Mouse (Mus musculus) hindbrain, embryonic 10.5 days (tissue): ENCODE measurements around the gene Aqp3. TPM values are rescaled to one million over a fixed set of nuclear protein-coding genes. Genes with fewer than 3 reads are reported as not detected.

Experiments used
- DNase-seq: peaks from one replicate; pipeline ENCODE4 v3.0.0-alpha.2; 2017; ENCODE audit warnings: low spot score
- H3K27ac ChIP-seq: fragments of 300-500 bp; sonication (generic); 2 replicates; pipeline ENCODE4 v1.5.1; 2016; ENCODE audit warnings: mild to moderate bottlenecking, moderate library complexity
- H3K27me3 ChIP-seq: fragments of 300-500 bp; sonication (generic); 2 replicates; pipeline ENCODE4 v1.6.1; 2016; ENCODE audit warnings: mild to moderate bottlenecking; ENCODE audit not compliant: poor library complexity, insufficient read depth, severe bottlenecking
- H3K36me3 ChIP-seq: fragments of 300-500 bp; sonication (generic); 2 replicates; pipeline ENCODE4 v1.6.1; 2016; ENCODE audit warnings: mild to moderate bottlenecking, moderate library complexity
- H3K4me1 ChIP-seq: fragments of 300-500 bp; sonication (generic); replicated peaks from 2 replicates; pipeline ENCODE4 v1.6.1; 2016; ENCODE audit warnings: mild to moderate bottlenecking
- H3K4me3 ChIP-seq: fragments of 300-500 bp; sonication (generic); 2 replicates; pipeline ENCODE4 v1.5.1; 2016; ENCODE audit warnings: mild to moderate bottlenecking, moderate library complexity
- H3K9me3 ChIP-seq: fragments of 300-500 bp; sonication (generic); 2 replicates; pipeline ENCODE4 v1.6.1; 2016; ENCODE audit warnings: mild to moderate bottlenecking, moderate library complexity
- WGBS: fragments of 180-500 bp; shearing (Covaris S2); methylation state at CpG from one replicate; pipeline ENCODE4 v1.1.7; 2016; 5-methylcytosine and 5-hydroxymethylcytosine counted together
- polyA plus RNA-seq: library from polyadenylated mRNA; unstranded; fragments of >200 nt; fragmentation: Nextera tagmentation; extraction: Ambion mirVana; gene quantifications from 2 replicates; pipeline ENCODE4 v1.2.1, GENCODE M21; 2016

Gene Aqp3
- polyA plus RNA-seq, 1 experiment from 2014 or later: 3.1 TPM

DNA sequence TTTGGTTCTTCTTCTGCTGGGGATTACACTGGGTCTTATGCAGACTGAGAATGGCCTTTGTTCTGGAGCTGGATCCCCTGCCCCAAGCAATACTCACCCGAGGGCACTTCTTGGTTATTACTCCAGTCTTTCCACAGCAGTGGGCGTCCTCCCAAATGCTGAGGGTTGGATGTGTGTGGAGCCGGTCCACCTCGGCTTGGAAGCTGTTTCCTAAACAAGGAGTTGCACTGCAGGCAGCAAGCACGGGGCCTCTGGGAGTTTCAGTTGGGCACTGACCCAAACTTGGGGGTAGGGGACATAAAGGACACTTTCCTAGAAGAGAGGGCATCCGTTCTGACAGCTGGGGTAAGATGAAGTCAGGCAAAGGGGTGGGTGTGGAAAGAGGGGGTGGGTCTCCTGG, 23.5 kb downstream of the Aqp3 start:
- 78% methylated on average over 6 of the region's 6 CpGs for WGBS
- H3K27ac ChIP-seq: no peak overlapping the region
- H3K4me3 ChIP-seq: no peak overlapping the region
- no peaks in the 10 kb centered on the region for H3K9me3 ChIP-seq
- H3K27me3 ChIP-seq: no peaks in the 10 kb centered on the region
- no peaks in the 10 kb centered on the region for H3K4me1 ChIP-seq
- no peak for DNase-seq
- no peaks in the 10 kb centered on the region for H3K36me3 ChIP-seq

DNA sequence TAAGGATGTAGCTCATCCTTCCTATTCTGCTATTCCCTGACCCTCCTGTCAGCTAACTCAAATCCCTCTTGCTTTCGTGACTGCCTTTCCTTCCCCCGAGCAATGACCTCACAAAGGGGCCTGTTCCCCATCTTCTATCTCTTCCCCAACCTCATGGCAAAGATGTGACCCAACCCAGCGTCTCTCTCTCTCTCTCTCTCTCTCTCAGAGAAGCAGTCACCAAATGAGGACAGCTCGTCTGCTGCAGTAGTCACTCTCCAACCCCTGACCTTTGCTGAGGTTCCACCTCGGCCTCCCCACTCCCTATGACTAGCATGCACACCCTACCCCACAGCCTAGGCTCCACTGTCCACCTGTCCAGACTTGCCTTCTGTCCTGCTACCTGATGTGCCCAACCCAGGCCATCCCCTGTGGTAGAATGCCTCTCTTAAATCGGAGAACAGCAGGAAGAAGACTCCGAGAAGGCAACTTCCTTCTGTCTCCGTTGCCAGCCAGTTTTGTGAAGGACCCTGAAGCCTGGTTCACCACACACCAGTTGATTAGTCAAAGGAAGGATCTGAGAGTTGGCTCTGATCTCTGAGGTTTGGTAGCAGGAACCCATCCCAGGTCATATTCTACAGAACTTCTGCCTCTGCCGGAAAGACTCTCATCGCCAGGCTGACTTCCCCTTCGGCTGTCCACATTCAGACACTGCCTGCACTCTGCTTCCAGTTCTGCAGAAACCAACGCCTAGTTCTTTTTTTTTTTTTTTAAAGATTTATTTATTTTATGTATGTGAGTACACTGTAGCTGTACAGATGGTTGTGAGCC, 24.8 kb downstream of the Aqp3 start:
- Histone ChIP-seq H3K36me3 (no peaks in the 10 kb centered on the region), H3K4me3 (no peak overlapping the region), H3K4me1 (no peaks in the 10 kb centered on the region), H3K27me3 (no peaks in the 10 kb centered on the region), H3K27ac (no peak overlapping the region), H3K9me3 (no peaks in the 10 kb centered on the region)
- WGBS: 82% methylated on average over 12 of the region's 12 CpGs
- no peak for DNase-seq

GRCm38 (mm10) chr4:41071500-41072429, 26.2 kb downstream of the Aqp3 start:
- Histone ChIP-seq H3K27me3 (no peaks in the 10 kb centered on the region), H3K4me1 (no peaks in the 10 kb centered on the region), H3K4me3 (no peak overlapping the region), H3K36me3 (no peaks in the 10 kb centered on the region), H3K9me3 (no peaks in the 10 kb centered on the region), H3K27ac (no peak overlapping the region)
- DNase-seq: no peak
- 87% methylated on average over 14 of the region's 14 CpGs for WGBS

DNA sequence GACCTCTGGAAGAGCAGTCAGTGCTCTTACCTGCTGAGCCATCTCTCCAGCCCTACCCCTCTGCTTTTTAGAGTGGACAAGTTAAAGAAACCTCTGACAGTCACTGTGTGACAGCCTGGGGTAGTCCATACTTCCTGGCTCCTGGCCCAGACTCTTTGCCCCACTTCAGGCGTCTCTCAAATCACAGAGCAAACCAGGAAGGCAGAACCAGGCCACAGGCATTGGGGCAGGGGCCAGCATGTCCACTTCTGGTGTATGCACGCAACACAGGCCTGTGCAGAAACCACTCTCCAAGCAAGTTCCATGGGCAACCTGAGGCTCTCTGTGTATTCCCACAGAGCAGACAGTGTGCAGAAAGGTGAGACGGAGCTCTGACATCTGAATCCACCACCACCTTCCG, 32.8 kb downstream of the Aqp3 start:
- Histone ChIP-seq H3K27ac (no peak overlapping the region), H3K9me3 (no peaks in the 10 kb centered on the region), H3K4me1 (peaks cover 7% of the 10 kb centered on the region), H3K36me3 (no peaks in the 10 kb centered on the region), H3K27me3 (no peaks in the 10 kb centered on the region), H3K4me3 (no peak overlapping the region)
- WGBS: 83% methylated on average over 4 of the region's 4 CpGs
- no peak for DNase-seq

- peaks cover 7% of the 10 kb centered on the region for H3K4me1 ChIP-seq
- WGBS: 16% methylated on average over 16 of the region's 16 CpGs
- 0 out of 2 replicates have a peak overlapping the region, but pooled peaks have one; percentile 6 for H3K27ac ChIP-seq
- DNase-seq: peak; percentile 31
- H3K36me3 ChIP-seq: no peaks in the 10 kb centered on the region
- no peak overlapping the region for H3K4me3 ChIP-seq
- no peaks in the 10 kb centered on the region for H3K27me3 ChIP-seq
- H3K9me3 ChIP-seq: no peaks in the 10 kb centered on the region
Observed at GRCm38 (mm10) chr4:41063894-41064673, 33.9 kb downstream of the Aqp3 start.

DNA sequence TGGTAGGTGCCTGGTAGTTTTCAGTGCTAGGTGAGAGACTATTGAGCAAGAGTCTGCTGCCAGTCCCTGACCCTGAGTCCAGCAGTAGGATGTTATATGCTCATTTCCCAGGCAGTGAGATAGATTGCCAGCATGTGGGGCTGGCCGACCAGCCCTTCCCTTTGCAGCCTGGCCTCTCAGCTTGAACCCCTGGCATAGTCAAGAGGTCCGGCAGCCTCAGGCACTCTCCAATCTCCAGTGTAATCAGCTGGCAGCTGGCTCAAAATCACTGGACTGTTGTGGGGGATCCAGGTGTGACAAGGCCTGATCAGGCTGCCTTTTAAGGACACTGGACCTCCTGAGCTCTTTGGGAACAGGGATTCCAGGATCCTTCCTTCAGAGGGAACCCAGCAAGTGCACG, 34.6 kb downstream of the Aqp3 start:
- WGBS: 62% methylated on average over 3 of the region's 3 CpGs
- no peak overlapping the region for H3K27ac ChIP-seq

DNA sequence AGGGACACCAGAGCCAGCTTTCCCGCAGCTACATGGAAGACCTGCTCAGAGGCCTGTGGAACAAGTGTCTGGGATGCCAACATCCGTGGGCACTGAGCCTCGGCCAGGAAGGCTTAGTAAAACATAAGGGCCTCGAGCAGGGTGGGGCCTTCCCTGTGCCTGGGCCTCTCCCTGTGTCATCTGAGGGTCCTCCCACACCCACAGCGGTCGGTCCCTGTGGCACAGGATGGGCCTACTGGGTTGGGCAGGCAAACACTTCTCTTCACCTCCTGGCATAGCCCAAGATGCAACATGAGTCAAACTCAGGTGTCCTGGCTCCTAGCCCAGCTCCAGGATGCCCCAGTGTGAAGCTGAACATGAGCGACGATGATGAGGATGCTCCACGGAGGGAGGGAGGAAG, 40.6 kb downstream of the Aqp3 start:
- WGBS: 84% methylated on average over 8 of the region's 9 CpGs
- no peaks in the 10 kb centered on the region for H3K9me3 ChIP-seq
- H3K27me3 ChIP-seq: no peaks in the 10 kb centered on the region
- H3K4me1 ChIP-seq: no peaks in the 10 kb centered on the region
- no peaks in the 10 kb centered on the region for H3K36me3 ChIP-seq
- no peak overlapping the region for H3K27ac ChIP-seq
- no peak for DNase-seq
- H3K4me3 ChIP-seq: no peak overlapping the region

More for the DNA sequence above, 34.6 kb downstream of the Aqp3 start:
- Histone ChIP-seq H3K9me3 (no peaks in the 10 kb centered on the region), H3K4me1 (peaks cover 7% of the 10 kb centered on the region), H3K36me3 (no peaks in the 10 kb centered on the region), H3K4me3 (no peak overlapping the region), H3K27me3 (no peaks in the 10 kb centered on the region)
- DNase-seq: no peak

GRCm38 (mm10) chr4:41056742-41057332, 41.1 kb downstream of the Aqp3 start:
- H3K36me3 ChIP-seq: no peaks in the 10 kb centered on the region
- DNase-seq: no peak
- no peak overlapping the region for H3K4me3 ChIP-seq
- no peak overlapping the region for H3K27ac ChIP-seq
- 66% methylated on average over 7 of the region's 7 CpGs for WGBS
- H3K9me3 ChIP-seq: no peaks in the 10 kb centered on the region
- H3K27me3 ChIP-seq: no peaks in the 10 kb centered on the region
- no peaks in the 10 kb centered on the region for H3K4me1 ChIP-seq

DNA sequence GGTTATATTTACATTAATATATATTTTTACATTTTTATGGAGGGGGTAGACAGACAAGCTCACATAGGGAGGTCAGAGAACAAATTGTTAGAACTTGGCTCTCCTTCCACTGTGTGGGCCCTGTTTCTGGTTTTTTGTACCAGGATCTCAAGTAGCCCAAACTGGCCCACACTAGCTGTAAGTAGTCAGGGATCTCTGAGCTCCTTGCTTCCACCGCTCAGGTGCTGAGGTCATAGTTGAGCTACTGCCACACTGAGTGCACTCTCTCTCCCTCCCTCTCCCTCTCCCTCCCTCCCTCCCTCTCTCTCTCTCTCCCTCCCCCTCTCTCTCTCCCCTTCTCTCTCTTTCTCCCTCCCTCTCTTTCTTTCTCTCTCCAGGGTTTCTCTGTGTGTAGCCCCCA, 41.7 kb downstream of the Aqp3 start:
- Histone ChIP-seq H3K27ac (no peak overlapping the region), H3K4me3 (no peak overlapping the region), H3K4me1 (no peaks in the 10 kb centered on the region), H3K27me3 (no peaks in the 10 kb centered on the region), H3K36me3 (no peaks in the 10 kb centered on the region), H3K9me3 (no peaks in the 10 kb centered on the region)
- 39% methylated on average over 1 of the region's 1 CpGs for WGBS
- DNase-seq: no peak

DNA sequence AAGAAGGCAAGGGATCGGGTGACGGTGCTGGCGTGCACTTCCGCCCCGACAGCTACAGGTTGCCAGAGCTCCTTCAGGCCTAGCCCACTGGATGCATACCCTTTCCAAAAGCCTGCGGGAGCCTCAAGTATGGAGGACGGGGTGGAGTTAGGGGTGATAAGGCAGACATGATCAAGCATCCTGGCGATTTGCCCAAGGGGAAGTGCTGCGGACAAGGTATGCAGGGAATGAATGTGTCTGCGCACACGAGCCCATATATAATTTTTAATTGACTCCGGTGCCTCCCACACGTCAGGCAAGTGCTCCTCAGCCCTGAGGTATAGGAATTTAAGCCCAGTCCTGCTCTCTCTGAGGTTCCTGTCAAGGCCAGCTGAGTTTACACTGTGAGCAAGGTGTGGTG, 42.9 kb downstream of the Aqp3 start:
- Histone ChIP-seq H3K9me3 (no peaks in the 10 kb centered on the region), H3K4me3 (no peak overlapping the region), H3K36me3 (no peaks in the 10 kb centered on the region), H3K27me3 (no peaks in the 10 kb centered on the region), H3K4me1 (peaks cover 4% of the 10 kb centered on the region), H3K27ac (no peak overlapping the region)
- WGBS: 82% methylated on average over 13 of the region's 13 CpGs
- DNase-seq: no peak

GRCm38 (mm10) chr4:41051781-41052180, 46.2 kb downstream of the Aqp3 start:
- no peak overlapping the region for H3K27ac ChIP-seq
- 83% methylated on average over 7 of the region's 7 CpGs for WGBS
- DNase-seq: no peak

More at GRCm38 (mm10) chr4:41051781-41052180, 46.2 kb downstream of the Aqp3 start:
- Histone ChIP-seq H3K9me3 (no peaks in the 10 kb centered on the region), H3K4me3 (no peak overlapping the region), H3K4me1 (peaks cover 9% of the 10 kb centered on the region), H3K27me3 (no peaks in the 10 kb centered on the region), H3K36me3 (no peaks in the 10 kb centered on the region)
